Mouse (Mus musculus) bone marrow macrophage, adult 2 months (primary cell): ENCODE measurements around the gene Cyb5r1. TPM values are rescaled to one million over a fixed set of nuclear protein-coding genes. Genes with fewer than 3 reads are reported as not detected.
A peak's percentile ranks its signal among the peaks of the same experiment; 100 is the strongest.

Source experiments
- H3K27ac ChIP-seq: 2 replicates; pipeline ENCODE4 v1.5.1; 2012; ENCODE audit warnings: low read depth, low read length; ENCODE audit not compliant: insufficient read depth
- H3K4me1 ChIP-seq: 2 replicates; pipeline ENCODE4 v1.6.1; 2012; ENCODE audit warnings: low read length; ENCODE audit not compliant: control insufficient read depth, insufficient read depth
- H3K4me3 ChIP-seq: 2 replicates; pipeline ENCODE4 v1.5.1; 2012; ENCODE audit warnings: mild to moderate bottlenecking, low read length, moderate library complexity; ENCODE audit not compliant: insufficient read depth
- CTCF ChIP-seq: IDR thresholded peaks from 2 replicates; pipeline ENCODE4 v1.5.1; 2012; ENCODE audit warnings: low read depth, mild to moderate bottlenecking, low read length, moderate library complexity
- POLR2A ChIP-seq: IDR thresholded peaks from 2 replicates; pipeline ENCODE4 v1.6.1; 2012; ENCODE audit warnings: mild to moderate bottlenecking, low read depth, low read length, borderline replicate concordance
- polyA plus RNA-seq: library from polyadenylated mRNA; stranded (reverse); fragments of >200 nt; gene quantifications from 2 replicates; pipeline ENCODE4 v1.2.4, GENCODE M21; 2012; ENCODE audit not compliant: missing spikeins, insufficient read depth, insufficient read length

The Cyb5r1 gene
- polyA plus RNA-seq, 1 experiment = 74.6 TPM

DNA sequence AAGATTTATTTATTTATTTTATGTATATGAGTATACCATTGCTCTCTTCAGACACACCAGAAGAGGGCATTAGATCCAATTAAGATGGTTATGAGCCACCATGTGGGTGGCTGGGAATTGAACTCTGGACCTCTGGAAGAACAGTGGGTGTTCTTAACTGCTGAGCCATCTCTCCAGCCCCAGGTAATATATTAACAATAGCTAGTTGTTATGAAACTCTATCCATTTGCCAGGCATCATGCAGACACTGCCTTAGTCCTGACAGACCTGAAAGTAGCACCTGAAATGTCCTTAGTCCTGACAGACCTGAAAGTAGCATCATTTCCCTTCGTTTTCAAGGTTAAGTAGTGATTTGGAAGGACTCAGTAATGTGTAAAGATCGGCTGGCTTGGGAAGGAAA lies 8.7 kb downstream of the Cyb5r1 start:
- peak overlapping the region; percentile 99 for H3K27ac ChIP-seq
- peaks cover 29% of the 10 kb centered on the region for H3K4me1 ChIP-seq
- no peak for TF ChIP-seq POLR2A
- H3K4me3 ChIP-seq = peak overlapping the region; percentile 23

GRCm38 (mm10) chr1:134414501-134415167 lies 9.3 kb downstream of the Cyb5r1 start:
- H3K4me3 ChIP-seq = peak overlapping the region; percentile 89
- H3K27ac ChIP-seq = peak overlapping the region; percentile 99
- TF ChIP-seq CTCF (no peak), POLR2A (no peak)
- peaks cover 34% of the 10 kb centered on the region for H3K4me1 ChIP-seq

DNA sequence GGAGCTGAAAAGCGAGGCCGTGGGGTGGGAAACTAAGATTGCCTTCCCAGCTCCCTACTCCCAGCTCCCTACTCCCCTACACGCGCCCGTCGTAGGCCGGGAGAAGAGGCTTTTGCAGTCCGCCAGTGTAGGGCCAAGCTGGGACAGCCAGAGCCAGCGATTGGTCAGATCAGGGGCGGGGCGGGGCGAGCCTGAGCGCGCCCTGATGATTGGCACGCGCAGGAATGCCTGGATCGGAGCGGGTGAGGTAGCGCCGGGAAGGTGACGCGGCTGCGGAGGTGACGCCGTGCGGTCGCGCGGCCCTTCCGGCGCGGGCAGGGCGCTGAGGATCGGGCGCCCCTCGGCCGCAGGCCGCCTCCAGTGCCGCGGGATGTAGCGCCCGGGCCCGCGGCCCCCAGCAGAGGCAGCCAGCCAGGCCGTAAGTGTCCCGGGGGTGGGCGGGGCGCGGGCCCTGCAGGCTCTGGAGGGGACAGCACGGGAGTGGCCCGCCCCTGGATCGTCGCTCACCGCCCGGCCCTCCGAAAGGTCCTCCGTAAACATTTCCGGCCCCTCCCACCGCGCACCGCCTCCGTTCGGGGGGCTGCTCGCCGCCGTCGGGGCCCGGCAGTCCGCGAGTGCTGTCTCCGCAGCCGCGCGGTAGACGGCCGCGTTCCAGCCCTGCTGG lies 9.9 kb downstream of the Cyb5r1 start, which contains the start of gene Adipor1:
Gene Adipor1, plus strand, starts transcription at position 211 of the 664 bp plus-strand sequence.
- H3K4me3 ChIP-seq = peak within 1 kb of the TSS; percentile 89
- H3K27ac ChIP-seq = peak within 1 kb of the TSS; percentile 99
- TF ChIP-seq CTCF (no peak), POLR2A (peak; percentile 37; the same call in 1 of the 2 replicates)
- H3K4me1 ChIP-seq = peaks cover 38% of the 10 kb centered on the region

- Histone ChIP-seq H3K4me1 (peaks cover 54% of the 10 kb centered on the region), H3K27ac (peak overlapping the region; percentile 94), H3K4me3 (peak overlapping the region; percentile 1; the same call in 1 of the 2 replicates)
- TF ChIP-seq POLR2A (no peak), CTCF (no peak)
These were observed 13.1 kb downstream of the Cyb5r1 start for GRCm38 (mm10) chr1:134418414-134418975.

DNA sequence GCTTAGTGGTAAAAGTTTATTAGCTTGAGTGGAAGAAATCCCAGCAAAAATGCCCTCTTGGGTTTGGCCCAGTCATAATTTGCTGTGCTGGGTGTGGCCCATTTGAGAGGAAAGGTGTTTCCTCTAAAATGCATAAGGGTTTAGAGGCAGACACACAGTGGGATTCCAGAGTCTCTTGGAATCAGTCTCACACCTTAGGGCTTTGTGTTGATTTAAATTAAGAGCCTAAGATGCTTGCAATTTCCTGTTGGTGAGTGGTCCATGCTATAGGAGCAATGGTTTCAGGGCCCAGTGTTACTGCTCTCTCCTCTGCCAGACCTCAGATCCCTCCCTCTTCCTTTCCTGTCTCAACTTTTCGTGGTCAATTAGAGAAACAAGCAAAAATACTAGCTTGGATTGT lies 13.8 kb downstream of the Cyb5r1 start:
- H3K4me3 ChIP-seq = peak overlapping the region; percentile 1
- peaks cover 49% of the 10 kb centered on the region for H3K4me1 ChIP-seq
- no peak for TF ChIP-seq POLR2A
- no peak for TF ChIP-seq CTCF
- H3K27ac ChIP-seq = peak overlapping the region; percentile 94

GRCm38 (mm10) chr1:134419751-134420458 lies 14.5 kb downstream of the Cyb5r1 start:
- Histone ChIP-seq H3K4me1 (peaks cover 44% of the 10 kb centered on the region), H3K4me3 (peak overlapping the region; percentile 35), H3K27ac (peak overlapping the region; percentile 94)
- no peak for TF ChIP-seq CTCF
- TF ChIP-seq POLR2A = no peak

GRCm38 (mm10) chr1:134423911-134424310 lies 18.6 kb downstream of the Cyb5r1 start:
- Histone ChIP-seq H3K4me3 (no peak overlapping the region), H3K4me1 (peaks cover 34% of the 10 kb centered on the region), H3K27ac (no peak overlapping the region)
- no peak for TF ChIP-seq POLR2A
- no peak for TF ChIP-seq CTCF

DNA sequence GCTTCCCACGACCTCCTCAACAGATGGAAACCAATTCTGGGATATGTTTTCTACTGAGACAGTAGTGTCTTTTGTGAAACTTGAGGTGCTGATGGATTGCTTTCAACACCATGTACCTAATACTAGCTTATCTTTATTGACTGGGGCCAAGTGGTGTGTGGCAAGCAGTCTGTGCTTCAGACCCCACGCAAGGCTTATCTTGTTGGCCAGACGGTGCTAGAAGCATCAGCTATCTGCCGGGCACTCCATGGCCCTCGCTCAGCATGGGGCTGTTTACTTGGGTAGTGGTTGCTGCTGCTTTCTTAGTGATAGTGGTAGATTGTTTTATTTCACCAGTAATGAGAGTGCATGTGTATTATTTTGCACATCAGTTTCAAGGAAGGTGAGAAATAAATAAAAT lies 20.9 kb downstream of the Cyb5r1 start:
- TF ChIP-seq CTCF = no peak
- no peak for TF ChIP-seq POLR2A
- Histone ChIP-seq H3K27ac (no peak overlapping the region), H3K4me1 (peaks cover 13% of the 10 kb centered on the region), H3K4me3 (no peak overlapping the region)

DNA sequence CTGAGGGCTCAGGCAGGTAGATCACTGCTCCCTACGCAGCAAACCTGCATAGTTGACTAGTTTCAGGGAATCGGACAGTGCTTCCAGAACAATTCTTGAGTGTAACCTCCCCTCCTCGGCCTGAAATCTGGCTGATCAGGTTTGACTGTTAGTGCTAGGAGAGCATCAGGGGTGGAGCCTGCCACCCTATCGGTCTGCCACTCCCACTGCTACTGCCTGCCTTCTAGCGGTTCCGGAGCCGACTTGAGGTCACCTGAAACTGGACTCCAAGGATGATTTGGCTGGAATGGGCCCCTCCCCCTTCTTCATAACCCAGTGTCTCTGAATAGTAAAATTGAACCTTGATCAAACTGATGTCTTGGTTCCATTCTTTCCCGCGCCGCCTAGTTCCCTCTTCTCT lies 27.6 kb downstream of the Cyb5r1 start:
- H3K4me1 ChIP-seq = no peaks in the 10 kb centered on the region
- H3K27ac ChIP-seq = no peak overlapping the region
- H3K4me3 ChIP-seq = no peak overlapping the region
- TF ChIP-seq CTCF (no peak), POLR2A (no peak)
